Mouse (Mus musculus) cerebellum, adult (tissue): ENCODE measurements around the gene Olfr1535.

Source experiments
- ATAC-seq: cut with Nextera tagmentation; 2 replicates; pipeline ENCODE4 v1.9.2; 2017; ENCODE audit warnings: mild to moderate bottlenecking, moderate library complexity, mixed read lengths; ENCODE audit not compliant: insufficient number of reproducible peaks, low FRiP score, low TSS enrichment

The Olfr1535 gene

GRCm38 (mm10) chr13:21559793-21560192 is at the start of gene Olfr1535:
TSS of gene Olfr1535 (minus strand) at chr13:21559893.
- no peak for ATAC-seq

- ATAC-seq = no peak
Observed at GRCm38 (mm10) chr13:21591618-21592017, 31.9 kb upstream of the Olfr1535 start.

GRCm38 (mm10) chr13:21581659-21582058 is 22.0 kb upstream of the Olfr1535 start, which contains the start of gene Olfr1364:
TSS of gene Olfr1364 (minus strand) at chr13:21581759.
- ATAC-seq = no peak

- ATAC-seq = no peak
Observed at GRCm38 (mm10) chr13:21550416-21551110, 9.1 kb downstream of the Olfr1535 start.

GRCm38 (mm10) chr13:21549487-21549886 is 10.2 kb downstream of the Olfr1535 start:
- no peak for ATAC-seq

- ATAC-seq = no peak
Observed at GRCm38 (mm10) chr13:21542708-21543107, 17.0 kb downstream of the Olfr1535 start, which contains the start of gene Olfr1366. TSS of gene Olfr1366 (minus strand) at chr13:21542808.

GRCm38 (mm10) chr13:21530781-21531201 is 28.9 kb downstream of the Olfr1535 start, which contains the start of gene Zkscan8:
TSS of gene Zkscan8 (minus strand) at chr13:21531120.
- ATAC-seq = peak; percentile 100

- no peak for ATAC-seq
Observed at GRCm38 (mm10) chr13:21530136-21530535, 29.6 kb downstream of the Olfr1535 start.

GRCm38 (mm10) chr13:21506221-21506649 is 53.5 kb downstream of the Olfr1535 start:
- ATAC-seq = peak; percentile 100
